7 mouse cellular contexts compared by ENCODE assay signal in genomic region chr16:63857561-63857960, GRCm38 (mm10). TPM values are rescaled to one million over a fixed set of nuclear protein-coding genes. Genes with fewer than 3 reads are reported as not detected.
DNase-seq lines count a peak whose midpoint lies in the region; ATAC-seq lines count a peak whose summit lies in the region.

No protein-coding gene starts in this region.

- DNase-seq in liver, embryonic 11.5 days (ENCODE audit: low spot score) = peak; percentile 33
- no peak for DNase-seq in liver
- peak; percentile 39 for DNase-seq in embryonic facial prominence, embryonic 14.5 days (ENCODE audit: low spot score)
- DNase-seq in midbrain, embryonic 11.5 days (ENCODE audit: low spot score, missing footprints) = no peak
- DNase-seq in gastrocnemius, postnatal 36 days = no peak
- no peak for DNase-seq in left cerebral cortex, adult 9 months (ENCODE audit: low spot score in 2 of 2)

- no peaks in the 10 kb centered on the region for H3K4me1 ChIP-seq in liver, embryonic 11.5 days (replicated peaks; ENCODE audit: control insufficient read depth, insufficient read depth, low read length)
- no peaks in the 10 kb centered on the region for H3K4me1 ChIP-seq in embryonic facial prominence, embryonic 14.5 days (ENCODE audit: control insufficient read depth, insufficient read depth, low read length)
- H3K4me1 ChIP-seq in hindbrain, embryonic 16.5 days (ENCODE audit: control insufficient read depth, insufficient read depth, low read depth, low read length) = peaks cover under 1% of the 10 kb centered on the region; the same call in 1 of the 2 replicates
- H3K4me1 ChIP-seq in midbrain, embryonic 11.5 days (ENCODE audit: control insufficient read depth, insufficient read depth, low read length) = 0 out of 2 replicates have a peak, but pooled peaks cover 2% of the 10 kb centered on the region

- no peak for ATAC-seq in liver, embryonic 11.5 days (replicated peaks; ENCODE audit: low FRiP score)
- peak; percentile 28 for ATAC-seq in embryonic facial prominence, embryonic 14.5 days (ENCODE audit: low read depth)
- ATAC-seq in hindbrain, embryonic 16.5 days = no peak
- ATAC-seq in midbrain, embryonic 11.5 days (ENCODE audit: low FRiP score) = peak; percentile 49; the same call in 1 of the 2 replicates

- H3K27me3 ChIP-seq in liver, embryonic 11.5 days (replicated peaks; ENCODE audit: control insufficient read depth, insufficient read depth, low read length) = no peaks in the 10 kb centered on the region; the same call in 1 of the 2 replicates
- H3K27me3 ChIP-seq in embryonic facial prominence, embryonic 14.5 days (replicated peaks; ENCODE audit: control insufficient read depth, insufficient read depth, low read length) = no peaks in the 10 kb centered on the region
- H3K27me3 ChIP-seq in hindbrain, embryonic 16.5 days (replicated peaks; ENCODE audit: control insufficient read depth, insufficient read depth, low read length) = no peaks in the 10 kb centered on the region
- no peaks in the 10 kb centered on the region; the same call in 1 of the 2 replicates for H3K27me3 ChIP-seq in midbrain, embryonic 11.5 days (ENCODE audit: control insufficient read depth, insufficient read depth, low read length)

- H3K4me2 ChIP-seq in liver, embryonic 11.5 days = peak overlapping the region; percentile 70
- H3K4me2 ChIP-seq in embryonic facial prominence, embryonic 14.5 days (ENCODE audit: low read depth, low read length) = peak overlapping the region; percentile 86
- peak overlapping the region; percentile 70 for H3K4me2 ChIP-seq in hindbrain, embryonic 16.5 days (ENCODE audit: low read length)
- H3K4me2 ChIP-seq in midbrain, embryonic 11.5 days = peak overlapping the region; percentile 64

- H3K36me3 ChIP-seq in liver, embryonic 11.5 days (ENCODE audit: control insufficient read depth, insufficient read depth, low read length) = no peaks in the 10 kb centered on the region
- H3K36me3 ChIP-seq in embryonic facial prominence, embryonic 14.5 days (ENCODE audit: control insufficient read depth, insufficient read depth, low read length) = no peaks in the 10 kb centered on the region
- H3K36me3 ChIP-seq in hindbrain, embryonic 16.5 days (ENCODE audit: control insufficient read depth, insufficient read depth, low read length) = no peaks in the 10 kb centered on the region
- H3K36me3 ChIP-seq in midbrain, embryonic 11.5 days (ENCODE audit: control insufficient read depth, insufficient read depth, low read length) = no peaks in the 10 kb centered on the region

- H3K27ac ChIP-seq in liver, embryonic 11.5 days (ENCODE audit: low read depth, low read length) = no peak overlapping the region
- H3K27ac ChIP-seq in embryonic facial prominence, embryonic 14.5 days (replicated peaks; ENCODE audit: low read depth, low read length) = peak overlapping the region; percentile 87
- H3K27ac ChIP-seq in hindbrain, embryonic 16.5 days (ENCODE audit: low read depth, low read length) = peak overlapping the region; percentile 92
- peak overlapping the region; percentile 67 for H3K27ac ChIP-seq in midbrain, embryonic 11.5 days (ENCODE audit: low read depth, low read length)

- intact Hi-C loops in gastrocnemius, postnatal 36 days (cut with DNase I) = no loop called here

- H3K4me3 ChIP-seq in liver, embryonic 11.5 days (ENCODE audit: low read depth, low read length) = peak overlapping the region; percentile 51
- H3K4me3 ChIP-seq in embryonic facial prominence, embryonic 14.5 days (ENCODE audit: low read depth, low read length) = peak overlapping the region; percentile 58
- peak overlapping the region; percentile 78 for H3K4me3 ChIP-seq in hindbrain, embryonic 16.5 days (ENCODE audit: low read length)
- H3K4me3 ChIP-seq in midbrain, embryonic 11.5 days (ENCODE audit: low read depth, low read length) = peak overlapping the region; percentile 53

- 3% methylated on average over 11 of the region's 11 CpGs for WGBS in liver, embryonic 11.5 days
- WGBS in embryonic facial prominence, embryonic 14.5 days = 2% methylated on average over 11 of the region's 11 CpGs
- WGBS in hindbrain, embryonic 16.5 days = 0% methylated on average over 11 of the region's 11 CpGs
- WGBS in midbrain, embryonic 11.5 days = under 1% methylated on average over 11 of the region's 11 CpGs

- H3K9ac ChIP-seq in liver, embryonic 11.5 days (ENCODE audit: low read depth, low read length) = no peak overlapping the region
- H3K9ac ChIP-seq in embryonic facial prominence, embryonic 14.5 days (ENCODE audit: low read depth, low read length) = peak overlapping the region; percentile 78
- peak overlapping the region; percentile 86 for H3K9ac ChIP-seq in hindbrain, embryonic 16.5 days (ENCODE audit: low read depth, low read length)
- H3K9ac ChIP-seq in midbrain, embryonic 11.5 days (ENCODE audit: low read length) = peak overlapping the region; percentile 70

- H3K9me3 ChIP-seq in liver, embryonic 11.5 days (ENCODE audit: control insufficient read depth, low read length) = no peaks in the 10 kb centered on the region
- no peaks in the 10 kb centered on the region for H3K9me3 ChIP-seq in embryonic facial prominence, embryonic 14.5 days (ENCODE audit: control insufficient read depth, low read length)
- H3K9me3 ChIP-seq in hindbrain, embryonic 16.5 days (ENCODE audit: control insufficient read depth, low read length) = no peaks in the 10 kb centered on the region
- no peaks in the 10 kb centered on the region for H3K9me3 ChIP-seq in midbrain, embryonic 11.5 days (ENCODE audit: control insufficient read depth, low read length)

RNA-seq across cellular contexts. Expression of gene Epha3, which starts 6.4 kb away (rescaled TPM):
- 10.5 and 12.0 TPM in 2 replicates for polyA plus RNA-seq in liver, embryonic 11.5 days (2014; fragmentation: Nextera tagmentation; extraction: Ambion mirVana)
- polyA plus RNA-seq in embryonic facial prominence, embryonic 14.5 days (2014; fragmentation: Nextera tagmentation; extraction: Ambion mirVana) = 47.7 and 56.9 TPM in 2 replicates
- 19.2 and 22.0 TPM in 2 replicates for polyA plus RNA-seq in hindbrain, embryonic 16.5 days (2015; fragmentation: Nextera tagmentation; extraction: Ambion mirVana)
- polyA plus RNA-seq in midbrain, embryonic 11.5 days (2014; fragmentation: Nextera tagmentation; extraction: Ambion mirVana) = 35.0 and 37.9 TPM in 2 replicates
- under 1 TPM; 0.37 to 0.64 TPM for total RNA-seq in gastrocnemius, postnatal 36 days (2021)

Comparison
In these comparisons a context has a peak if more than half of its experiments do, and no peak if none do; other contexts are left out.
1. DNase-seq: peak in liver, embryonic 11.5 days (single experiment) and embryonic facial prominence, embryonic 14.5 days (single experiment); none in liver (single experiment), midbrain, embryonic 11.5 days (single experiment), gastrocnemius, postnatal 36 days (0 of 2) and left cerebral cortex, adult 9 months (0 of 2).
2. ATAC-seq: peak in embryonic facial prominence, embryonic 14.5 days (single experiment) and midbrain, embryonic 11.5 days (single experiment); none in liver, embryonic 11.5 days (single experiment) and hindbrain, embryonic 16.5 days (single experiment).
3. Peak in every context shown above with its lines, with median percentiles within 50 percentile points of each other: H3K4me2 ChIP-seq and H3K4me3 ChIP-seq.